Mouse (Mus musculus): Measurements from ENCODE around the gene Olfr491.

Olfr491 gene

DNA sequence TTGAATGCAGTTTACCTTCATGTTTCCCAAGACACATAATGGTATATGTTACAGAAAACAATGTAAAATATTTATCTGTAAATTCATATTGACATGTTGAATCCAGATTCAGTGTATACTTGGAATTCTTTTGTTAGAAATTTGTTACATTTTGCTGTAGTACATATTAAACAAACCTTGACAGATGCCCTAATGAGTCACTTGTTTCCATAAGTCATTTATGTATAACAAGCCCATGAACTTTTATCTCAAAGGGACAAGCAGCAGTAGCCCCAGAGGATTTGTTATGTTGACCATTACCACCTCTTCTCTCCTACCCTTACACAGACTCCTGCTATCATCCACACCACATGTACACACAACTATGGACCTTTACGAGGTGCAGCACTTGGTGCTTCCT, at the start of gene Olfr491:
Gene Olfr491 (plus strand): TSS at position 301 of the 400 bp plus-strand sequence.
- in situ Hi-C loops (cut with MseI, MboI), result no loop called here

DNA sequence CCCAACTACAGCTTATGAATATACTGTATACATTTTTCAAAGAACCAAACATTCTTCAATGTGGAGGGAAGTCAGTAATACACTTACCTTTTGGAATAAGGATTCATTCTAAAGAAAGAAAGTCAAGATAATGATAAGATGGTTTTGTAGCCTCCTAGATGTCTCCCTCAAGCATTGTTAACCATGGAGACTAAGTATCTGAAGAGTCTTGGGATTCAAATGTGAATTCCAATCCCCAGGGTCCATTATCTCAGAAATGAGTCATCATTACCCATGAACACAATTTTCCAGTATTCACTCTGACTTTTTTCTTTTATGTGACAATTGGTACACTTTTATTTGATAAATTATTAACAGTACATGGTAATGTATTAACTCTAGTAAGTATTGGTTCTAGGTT, 24.4 kb upstream of the Olfr491 start, which contains the start of gene Olfr490:
Gene Olfr490 (minus strand): TSS at position 101 of the 400 bp plus-strand sequence.
- in situ Hi-C loops (cut with MseI, MboI), result no loop called here

DNA sequence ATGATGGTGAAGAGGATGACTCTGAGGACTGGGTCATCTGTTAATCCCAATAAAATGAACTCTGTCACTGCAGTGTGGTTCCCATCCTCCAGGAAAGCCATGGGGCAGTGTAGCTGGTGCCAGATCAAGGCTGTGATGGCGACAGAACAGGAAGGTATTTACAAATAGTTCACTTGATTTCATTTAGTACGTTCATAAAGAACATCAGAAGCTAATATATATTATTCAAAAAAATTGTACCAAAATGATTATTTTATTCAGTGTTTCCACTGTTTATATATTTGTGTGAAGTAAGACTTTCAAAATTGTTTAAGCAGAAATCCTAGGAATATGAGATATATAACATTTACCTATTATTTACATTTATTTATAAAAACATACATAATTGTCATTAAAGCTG, 10.3 kb downstream of the Olfr491 start, which contains the start of gene Olfr492:
Gene Olfr492 (minus strand): TSS at position 101 of the 400 bp plus-strand sequence.
- in situ Hi-C loops (cut with MseI, MboI), result no loop called here

DNA sequence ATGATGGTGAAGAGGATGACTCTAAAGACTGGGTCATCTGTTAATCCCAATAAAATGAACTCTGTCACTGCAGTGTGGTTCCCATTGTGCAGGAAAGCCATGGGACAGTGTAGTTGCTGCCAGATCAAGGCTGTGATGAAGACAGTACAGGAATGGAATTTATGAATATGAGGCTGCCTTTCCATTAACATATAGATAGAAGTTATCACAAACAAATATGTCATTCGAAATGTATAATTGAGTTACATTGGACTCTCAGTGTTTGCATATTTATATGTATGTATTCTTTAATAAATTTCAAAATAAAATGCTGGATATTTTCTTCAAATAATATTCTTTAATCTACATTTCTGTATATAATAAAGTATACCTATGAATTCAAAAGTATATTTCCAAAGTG, 33.6 kb downstream of the Olfr491 start, which contains the start of gene Olfr493:
Gene Olfr493 (minus strand): TSS at position 101 of the 400 bp plus-strand sequence.
- in situ Hi-C loops (cut with MseI, MboI), result no loop called here

DNA sequence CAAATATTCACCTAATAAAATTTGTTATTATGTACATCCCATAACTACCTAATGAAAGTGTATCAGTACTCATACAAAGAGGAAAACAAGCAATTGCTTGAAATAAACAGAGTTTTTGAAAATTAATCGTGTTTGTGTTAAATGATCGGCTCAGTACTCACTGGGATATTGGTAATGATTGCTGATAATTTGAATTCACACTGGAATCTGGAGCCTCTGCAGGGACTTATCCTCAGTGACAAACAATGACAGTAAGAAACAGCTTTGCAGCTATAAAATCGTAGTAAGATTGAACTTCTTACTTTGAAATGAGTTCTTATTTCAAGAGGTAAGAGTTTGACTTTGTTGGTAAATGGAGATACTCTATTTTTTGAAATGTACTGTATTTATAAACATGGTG, 51.8 kb downstream of the Olfr491 start, which contains the start of gene Olfr494:
Gene Olfr494 (plus strand): TSS at position 301 of the 400 bp plus-strand sequence.
- in situ Hi-C loops (cut with MseI, MboI), result no loop called here

Data from mouse trophoblast stem cell (cell line).